Mouse (Mus musculus) left cerebral cortex, adult 8-10 months (tissue): ENCODE data around the gene Cryzl2. TPM values are rescaled to one million over a fixed set of nuclear protein-coding genes. Genes with fewer than 3 reads are reported as not detected.

Experiments used
- DNase-seq, 2 experiments: peaks; one replicate each; pipeline ENCODE4 v3.0.0; 2022; ENCODE audit warnings: low spot score in 2 of 2
- total RNA-seq, 4 experiments: library from RNA; stranded (reverse); gene quantifications; 2 replicates each; pipeline ENCODE4 v1.2.4; 2022

Gene Cryzl2
- total RNA-seq, 4 experiments from 2014 or later: 5.4 to 8.3 (median 7.5) TPM

GRCm38 (mm10) chr1:157525692-157526354 lies 67.4 kb downstream of the Cryzl2 start:
- DNase-seq: no peak

DNA sequence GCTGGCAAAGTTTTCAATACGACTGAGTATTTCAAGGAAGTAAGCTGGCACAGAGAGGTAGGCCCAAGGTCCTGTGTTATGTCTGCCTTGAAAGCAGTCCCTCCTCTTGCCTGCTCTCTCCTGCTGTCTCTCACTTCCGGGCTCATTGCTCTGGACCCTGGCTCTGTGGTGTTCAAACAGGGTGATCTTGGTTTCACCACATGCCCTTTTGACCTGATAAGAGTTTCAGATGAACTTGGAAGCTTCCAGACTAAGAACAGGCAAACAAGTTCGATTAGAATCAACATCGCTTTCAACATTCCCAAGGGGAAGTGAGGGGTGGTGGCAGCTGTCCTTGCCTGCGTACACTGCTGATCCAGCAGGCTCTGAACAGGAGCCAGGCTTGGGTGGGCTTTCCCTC lies 68.2 kb downstream of the Cryzl2 start:
- no peak for DNase-seq

- DNase-seq: no peak
Observed at GRCm38 (mm10) chr1:157532826-157533460, 74.6 kb downstream of the Cryzl2 start.

DNA sequence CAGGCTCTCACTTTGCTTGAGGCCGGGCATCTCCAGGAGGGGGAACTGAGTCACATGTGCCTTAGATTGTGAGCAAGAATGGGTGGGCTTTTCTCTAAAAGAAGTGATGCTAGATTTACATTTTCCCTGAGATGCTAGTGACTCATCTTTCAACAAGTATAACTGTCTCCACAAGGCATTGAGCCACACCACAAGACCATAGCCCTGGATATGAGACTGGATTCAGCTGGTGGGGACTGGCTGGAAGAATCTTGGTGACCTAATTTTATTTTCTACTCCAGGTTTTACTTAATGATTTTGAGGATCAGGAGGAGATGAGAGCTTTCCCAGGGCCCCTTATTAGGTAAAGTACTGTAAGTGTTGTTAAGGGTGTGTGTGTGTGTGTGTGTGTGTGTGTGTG lies 77.2 kb downstream of the Cryzl2 start:
- no peak for DNase-seq

GRCm38 (mm10) chr1:157536471-157536870 lies 78.1 kb downstream of the Cryzl2 start:
- DNase-seq: peak in 1 of 2 experiments; percentile 44

GRCm38 (mm10) chr1:157537636-157538035 lies 79.3 kb downstream of the Cryzl2 start:
- no peak for DNase-seq

Other genes starting within 250 kb of the Cryzl2 start
- 10 to 100 TPM; 72.5 to 78.8 (median 74.9) TPM for gene Rasal2, start 46.0 kb upstream of the Cryzl2 start, total RNA-seq
- 1 to 10 TPM in 2 of 4 experiments, under 1 TPM in 2; 0.89 to 1.1 (median 1.0) TPM for gene Sec16b, start 48.2 kb downstream of the Cryzl2 start, total RNA-seq